Mouse (Mus musculus): Measurements from ENCODE around the gene Tanc2. TPM values are rescaled to one million over a fixed set of nuclear protein-coding genes. Genes with fewer than 3 reads are reported as not detected.

Gene Tanc2
- polyA plus RNA-seq, 3 experiments from 2014 or later = 0.14 to 1.1 (median 0.27) TPM

DNA sequence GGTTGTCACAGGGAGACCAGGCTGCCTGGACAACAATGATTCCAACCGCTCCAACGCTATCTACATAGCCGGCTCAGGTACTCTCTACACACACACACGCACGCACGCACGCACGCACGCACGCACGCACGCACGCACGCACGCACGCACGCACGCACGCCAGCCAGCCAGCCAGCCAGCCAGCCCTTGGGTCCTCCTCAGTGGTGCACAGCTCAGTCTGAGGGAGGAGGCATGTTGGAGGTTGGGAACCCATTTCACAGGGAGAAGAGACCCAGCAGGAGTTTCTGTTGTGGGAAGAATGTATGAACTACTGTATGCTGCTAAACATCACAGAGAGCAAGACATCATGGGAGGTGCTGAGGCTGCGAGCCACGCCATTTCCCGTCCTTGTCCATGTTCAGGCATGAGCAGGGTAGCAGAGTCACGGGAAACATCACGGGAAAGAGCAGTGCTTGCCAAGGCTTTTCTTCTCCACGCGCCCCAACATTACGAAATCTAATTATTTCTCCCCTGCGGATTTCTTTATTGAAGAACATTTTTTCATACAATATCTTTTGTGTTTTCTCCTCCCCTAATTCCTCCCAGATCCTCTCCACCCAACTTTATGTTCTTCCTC lies 366.1 kb downstream of the Tanc2 start:
- no peak for ATAC-seq

DNA sequence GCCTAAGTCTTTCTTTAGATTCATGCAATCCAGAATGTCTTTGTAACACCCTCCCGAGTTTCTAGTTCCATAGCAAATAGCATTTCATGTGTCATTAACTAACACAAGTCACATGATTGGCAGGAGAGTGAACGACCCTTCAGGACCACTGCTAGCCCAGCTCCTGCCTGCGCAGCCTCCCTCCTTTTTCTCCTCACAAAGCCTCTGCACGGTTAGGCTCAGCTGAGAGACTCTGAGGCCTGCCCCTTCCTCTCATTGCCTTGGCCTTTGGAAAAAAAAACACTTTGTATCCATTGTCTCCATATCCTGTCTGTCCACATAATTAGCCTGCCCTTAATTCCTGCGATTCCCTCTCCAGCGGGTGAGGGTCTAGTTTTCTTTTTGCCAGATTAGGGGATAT lies 367.7 kb downstream of the Tanc2 start:
- no peak for ATAC-seq

DNA sequence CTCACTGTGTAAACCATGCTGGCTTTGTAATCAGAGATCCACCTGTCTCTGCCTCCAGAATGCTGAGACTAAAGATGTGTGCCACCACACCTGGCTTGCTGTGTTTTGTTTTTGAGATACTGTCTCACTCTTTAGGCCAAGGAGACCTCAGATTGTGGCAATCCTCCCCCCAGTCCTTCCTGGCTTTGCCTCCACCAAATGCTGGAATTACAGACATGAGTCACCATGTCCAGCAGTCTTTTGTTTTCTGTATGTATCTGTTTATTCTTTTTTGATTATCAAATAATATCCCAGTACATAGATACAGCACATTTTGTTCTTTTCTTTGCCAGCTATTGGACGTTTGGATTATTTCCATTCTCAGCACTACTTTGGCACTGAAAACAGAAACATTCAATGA lies 368.8 kb downstream of the Tanc2 start:
- ATAC-seq = no peak

DNA sequence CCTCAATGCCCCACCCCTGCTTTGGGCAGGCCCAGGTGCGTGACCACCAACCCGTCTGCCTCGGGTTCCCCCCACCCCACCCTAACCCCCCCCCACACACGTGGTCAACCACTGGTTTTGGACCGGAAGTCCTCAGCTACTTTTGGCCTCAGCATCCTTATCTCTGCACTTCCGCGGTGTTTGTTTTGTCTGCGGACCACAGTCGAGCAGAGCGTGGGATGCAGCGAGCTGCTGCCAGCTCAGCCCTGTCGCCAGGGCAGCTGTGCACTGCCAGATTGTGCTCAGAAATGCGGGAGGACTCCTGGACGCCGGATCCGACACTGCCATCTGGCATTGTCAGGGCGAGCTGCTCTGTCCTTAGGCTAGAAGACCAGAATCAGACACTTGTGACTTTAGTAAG lies 369.6 kb downstream of the Tanc2 start:
- ATAC-seq = no peak

DNA sequence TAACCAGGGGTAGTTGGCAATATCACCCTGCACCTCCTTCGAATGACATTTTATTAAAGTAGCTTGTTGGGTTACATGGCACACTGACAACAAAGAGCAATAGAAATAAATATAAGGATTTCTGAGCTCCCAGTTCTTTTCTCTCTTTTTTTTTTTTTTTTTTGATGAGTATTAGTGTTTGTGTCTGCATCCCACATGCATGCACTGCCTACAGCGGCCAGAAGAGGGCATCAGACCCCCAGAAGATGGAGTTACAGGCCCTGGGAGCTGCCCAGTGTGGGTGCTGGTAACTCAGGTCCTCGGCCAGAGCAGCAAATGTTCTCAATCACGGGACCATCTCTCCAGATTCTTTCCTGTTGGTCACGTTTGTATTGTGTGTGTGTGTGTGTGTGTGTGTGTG lies 374.9 kb downstream of the Tanc2 start:
- no peak for ATAC-seq

DNA sequence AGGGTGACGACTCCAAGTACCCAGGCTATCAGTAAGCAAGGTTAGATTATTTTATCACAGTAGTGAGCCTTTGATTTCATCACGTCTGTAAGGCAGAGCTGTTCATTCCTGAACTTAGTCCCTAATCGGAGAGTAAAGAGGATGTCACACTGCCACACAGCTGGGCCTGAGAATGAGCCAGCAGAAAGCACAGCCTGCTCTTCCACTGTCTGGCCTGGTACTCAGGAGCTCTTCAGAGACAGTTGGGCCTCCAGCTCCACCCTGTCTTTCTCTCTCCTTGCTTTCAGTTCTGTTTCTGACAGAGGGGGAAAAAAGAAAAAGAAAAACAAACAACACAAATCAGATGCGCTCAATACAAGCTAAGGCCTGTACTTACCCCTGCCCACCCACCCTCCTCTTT lies 376.5 kb downstream of the Tanc2 start:
- ATAC-seq = no peak

DNA sequence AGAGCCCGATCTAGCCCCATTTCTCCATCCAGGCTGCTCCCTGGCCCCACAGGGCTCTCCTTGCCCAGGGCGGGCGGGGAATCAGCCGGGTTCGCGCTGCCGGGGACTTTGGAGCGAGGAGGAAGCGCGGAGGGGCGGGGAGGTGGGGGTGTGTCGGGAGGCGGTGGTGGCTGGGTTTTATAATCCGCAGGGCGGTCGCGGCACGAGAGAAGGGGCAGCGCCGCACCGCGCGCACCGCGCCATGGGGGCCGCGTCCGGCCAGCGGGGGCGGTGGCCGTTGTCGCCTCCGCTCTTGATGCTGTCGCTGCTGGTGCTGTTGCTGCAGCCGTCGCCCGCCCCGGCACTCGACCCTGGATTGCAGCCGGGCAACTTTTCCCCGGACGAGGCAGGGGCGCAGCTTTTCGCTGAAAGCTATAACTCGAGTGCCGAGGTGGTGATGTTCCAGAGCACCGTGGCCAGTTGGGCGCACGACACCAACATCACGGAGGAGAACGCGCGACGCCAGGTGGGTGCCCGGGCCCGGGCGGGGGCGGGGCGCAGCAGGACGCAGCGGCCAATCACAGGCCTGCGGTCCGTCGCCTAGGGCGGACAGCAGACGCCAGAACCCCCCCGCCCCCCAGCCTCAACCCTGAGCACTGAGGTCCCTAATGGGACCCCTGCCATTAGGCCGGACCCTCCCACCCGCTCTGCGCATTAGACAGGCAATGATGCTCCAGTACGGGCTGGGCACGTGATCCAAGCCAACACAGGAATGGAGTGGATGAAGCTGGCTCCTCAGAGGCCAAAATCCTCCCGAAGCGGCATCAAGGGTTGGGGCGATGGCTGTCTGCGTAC lies 378.2 kb downstream of the Tanc2 start, which contains the start of gene Ace:
TSS of gene Ace (plus strand) at position 205 of the 834 bp plus-strand sequence.
- no peak for ATAC-seq

DNA sequence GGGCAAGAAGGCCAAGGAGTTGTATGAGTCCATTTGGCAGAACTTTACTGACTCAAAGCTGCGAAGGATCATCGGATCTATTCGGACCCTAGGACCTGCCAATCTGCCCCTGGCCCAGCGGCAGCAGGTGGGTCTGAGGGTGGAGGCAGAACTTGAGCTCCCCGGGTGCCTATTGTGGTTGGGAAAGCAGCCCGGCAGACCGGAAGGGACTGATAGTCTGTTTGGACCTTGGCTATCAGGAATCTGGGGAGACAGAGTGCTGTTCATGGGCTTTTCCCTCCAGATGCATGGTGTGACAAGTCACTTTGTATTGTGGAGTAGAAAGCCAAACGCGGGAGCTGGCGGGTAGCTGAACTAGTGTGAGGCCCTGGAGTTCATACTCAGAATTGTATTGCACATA lies 379.2 kb downstream of the Tanc2 start:
- no peak for ATAC-seq

DNA sequence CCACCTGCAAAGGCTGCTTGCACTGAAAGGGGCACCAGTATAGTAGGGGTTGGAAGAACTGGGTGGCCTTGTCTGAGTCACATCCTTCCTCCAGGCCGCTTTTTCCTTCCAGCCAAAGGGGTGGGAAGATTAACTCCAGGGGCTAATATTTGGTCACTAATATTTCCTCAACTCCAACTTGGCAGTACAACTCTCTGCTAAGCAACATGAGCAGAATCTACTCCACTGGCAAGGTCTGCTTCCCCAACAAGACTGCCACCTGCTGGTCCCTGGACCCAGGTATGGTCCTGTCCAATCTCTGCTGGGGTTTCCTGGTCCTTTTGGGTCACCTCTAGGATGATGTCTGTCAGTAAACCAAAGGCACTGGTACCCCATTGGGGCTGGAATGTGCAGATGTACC lies 379.7 kb downstream of the Tanc2 start:
- ATAC-seq = no peak

DNA sequence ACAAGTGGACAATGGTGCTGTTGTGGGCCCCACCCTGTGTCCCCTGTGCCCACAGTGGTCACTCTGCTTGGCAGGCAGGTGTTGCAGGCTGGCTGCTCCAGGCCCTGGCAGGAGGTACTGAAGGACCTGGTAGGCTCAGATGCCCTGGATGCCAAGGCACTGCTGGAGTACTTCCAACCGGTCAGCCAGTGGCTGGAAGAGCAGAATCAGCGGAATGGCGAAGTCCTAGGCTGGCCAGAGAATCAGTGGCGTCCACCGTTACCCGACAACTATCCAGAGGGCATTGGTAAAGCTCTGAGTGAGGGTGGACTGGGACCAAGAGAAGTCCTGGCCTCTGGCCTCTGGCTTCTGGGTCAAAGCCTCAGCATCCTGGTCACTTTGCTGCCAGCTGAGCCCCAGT lies 384.8 kb downstream of the Tanc2 start:
- ATAC-seq = no peak

DNA sequence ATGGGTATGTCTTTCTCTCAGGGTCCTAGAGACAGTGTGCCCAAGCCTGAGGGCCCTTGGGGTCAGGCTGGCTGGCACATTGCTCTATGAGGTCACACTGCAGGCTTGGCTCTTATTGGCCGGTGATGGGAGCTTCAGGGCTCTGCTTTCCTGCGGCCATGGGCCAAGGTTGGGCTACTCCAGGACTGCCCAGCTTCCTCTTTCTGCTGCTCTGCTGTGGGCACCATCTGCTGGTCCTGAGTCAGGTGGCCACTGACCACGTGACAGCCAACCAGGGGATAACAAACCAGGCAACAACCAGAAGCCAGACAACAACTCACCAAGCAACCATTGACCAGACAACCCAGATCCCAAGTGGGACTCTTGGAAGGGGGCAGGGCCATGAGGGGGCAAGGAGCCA lies 385.3 kb downstream of the Tanc2 start:
- ATAC-seq = no peak

DNA sequence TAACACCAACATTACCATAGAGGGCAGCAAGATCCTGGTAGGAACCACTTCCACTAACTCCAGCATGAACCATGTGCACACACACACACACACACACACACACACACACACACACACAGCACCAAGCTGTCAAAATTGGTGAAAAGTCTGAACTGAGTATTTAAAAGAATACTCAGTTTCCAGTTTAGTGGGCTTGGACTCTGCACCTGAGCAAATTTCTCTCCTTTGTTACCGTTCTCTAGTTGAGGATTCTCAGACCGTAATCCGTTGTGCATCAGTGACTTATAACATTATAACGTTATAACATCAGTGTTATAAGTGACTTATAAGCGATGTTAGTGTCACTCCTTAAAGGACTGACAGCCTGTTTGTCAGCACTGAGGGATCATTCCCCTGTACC lies 385.9 kb downstream of the Tanc2 start:
- no peak for ATAC-seq

DNA sequence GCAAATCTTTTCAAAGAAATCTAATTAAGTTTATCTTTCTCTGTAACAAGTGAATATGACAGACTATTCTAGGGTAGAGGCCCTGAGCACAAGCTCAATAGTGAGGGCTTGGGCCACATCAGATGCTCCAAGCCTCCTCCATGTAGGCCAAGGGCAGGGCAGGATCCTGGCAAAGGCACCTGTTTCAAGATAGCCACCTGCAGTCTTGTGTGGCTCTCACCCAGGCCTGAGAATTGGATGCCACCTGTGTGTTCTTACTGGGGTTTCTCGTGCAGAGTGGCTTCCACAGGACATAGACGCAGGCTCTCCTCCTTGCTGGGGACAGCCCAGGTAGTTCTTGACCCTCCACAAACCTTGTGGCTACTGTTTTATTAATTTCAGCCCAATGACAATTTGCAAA lies 388.4 kb downstream of the Tanc2 start:
- no peak for ATAC-seq

DNA sequence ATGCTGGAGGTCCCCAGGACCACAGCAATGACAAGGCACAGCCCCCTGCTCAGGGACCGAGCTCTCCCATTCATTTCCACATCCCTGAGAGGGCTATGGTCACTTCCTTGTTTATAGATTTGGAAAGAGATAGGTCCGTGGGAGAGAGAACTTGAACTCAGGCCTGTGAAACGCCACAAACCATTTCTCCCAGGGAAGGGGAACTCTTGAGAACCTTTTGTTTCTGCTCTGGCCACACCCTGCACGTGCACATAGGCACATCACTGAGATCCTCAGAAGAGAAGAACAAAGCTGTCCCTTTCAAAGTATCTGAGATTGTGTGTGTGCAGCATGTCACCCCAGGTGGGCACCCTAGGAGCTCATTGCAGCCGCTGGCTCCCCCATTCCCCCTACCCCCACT lies 388.8 kb downstream of the Tanc2 start:
- ATAC-seq = no peak

Other genes starting within 250 kb of the Tanc2 start
- not detected for gene March10, start 133.3 kb upstream of the Tanc2 start, polyA plus RNA-seq (2017; shearing (Covaris generic))

All from inflammation-experienced regulatory T-cells, adult 6 months (primary cell).